Mouse (Mus musculus) midbrain, embryonic 10.5 days (tissue): ENCODE measurements at regions not wholly inside any gene's neighbourhood (a gene's known extent, or its start where the extent isn't known, plus 50 kb on each side); places are given as distances from the start of the nearest gene placed in this dataset.
"Not testable (repeated sequence)": the region's sequence is repeated elsewhere in the genome, so short reads cannot be mapped to it uniquely, and the experiment has no call there.

Source experiments
- DNase-seq: peaks from one replicate; pipeline ENCODE4 v3.0.0-alpha.2; 2017; ENCODE audit warnings: low spot score
- H3K27ac ChIP-seq: fragments of 300-500 bp; sonication (generic); replicated peaks from 2 replicates; pipeline ENCODE4 v1.5.1; 2016; ENCODE audit warnings: mild to moderate bottlenecking
- H3K27me3 ChIP-seq: fragments of 300-500 bp; sonication (generic); 2 replicates; pipeline ENCODE4 v1.6.1; 2016; ENCODE audit warnings: low read depth, mild to moderate bottlenecking; ENCODE audit not compliant: poor library complexity, severe bottlenecking
- H3K36me3 ChIP-seq: fragments of 300-500 bp; sonication (generic); 2 replicates; pipeline ENCODE4 v1.6.1; 2016; ENCODE audit warnings: mild to moderate bottlenecking, moderate library complexity
- H3K4me1 ChIP-seq: fragments of 300-500 bp; sonication (generic); 2 replicates; pipeline ENCODE4 v1.6.1; 2016
- H3K4me3 ChIP-seq: fragments of 300-500 bp; sonication (generic); 2 replicates; pipeline ENCODE4 v1.5.1; 2016; ENCODE audit warnings: mild to moderate bottlenecking, moderate library complexity
- H3K9me3 ChIP-seq: fragments of 300-500 bp; sonication (generic); replicated peaks from 2 replicates; pipeline ENCODE4 v1.6.1; 2016; ENCODE audit warnings: mild to moderate bottlenecking
- WGBS: fragments of 180-500 bp; shearing (Covaris S2); methylation state at CpG from one replicate; pipeline ENCODE4 v1.1.7; 2016; 5-methylcytosine and 5-hydroxymethylcytosine counted together

DNA sequence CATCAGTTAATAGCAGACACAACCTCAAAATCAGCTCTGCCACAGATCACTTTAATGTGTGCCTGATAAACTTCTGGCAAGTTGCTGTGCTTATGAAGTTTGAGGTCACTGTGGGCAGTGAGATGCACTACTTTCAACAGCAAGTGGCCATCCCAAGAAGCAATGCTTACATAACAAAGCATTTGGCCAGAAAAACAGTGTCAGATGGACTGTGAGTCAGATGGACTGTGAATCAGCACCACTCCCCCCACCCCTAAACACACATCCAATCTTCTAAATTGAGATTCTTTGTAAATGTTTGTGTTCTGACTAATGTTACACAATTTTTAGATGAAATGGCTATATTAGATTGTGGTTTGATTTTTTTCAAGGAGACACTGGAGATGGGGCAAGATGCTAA, 550.7 kb downstream of the Nxph1 start:
- Histone ChIP-seq H3K4me1 (no peaks in the 10 kb centered on the region), H3K27me3 (no peaks in the 10 kb centered on the region), H3K36me3 (no peaks in the 10 kb centered on the region), H3K4me3 (no peak overlapping the region), H3K27ac (no peak overlapping the region), H3K9me3 (no peaks in the 10 kb centered on the region)
- DNase-seq = no peak

DNA sequence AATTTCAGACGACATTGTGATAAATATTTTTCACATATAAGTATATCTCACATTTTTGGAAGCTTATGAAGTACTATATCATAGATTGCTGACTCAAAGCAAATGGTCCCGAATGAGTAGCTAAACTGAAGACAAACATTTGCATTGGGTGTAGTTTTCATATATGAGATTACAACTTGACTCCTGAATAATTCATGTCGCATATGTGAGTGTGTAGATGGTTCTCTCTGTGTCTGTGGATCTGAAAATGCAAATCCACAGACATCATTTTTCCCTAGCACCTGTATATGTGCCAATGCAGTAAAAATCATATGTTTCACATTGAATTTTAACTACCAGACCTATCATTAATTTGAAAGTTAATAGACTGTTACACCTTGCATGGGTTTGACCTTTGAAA, 586.2 kb downstream of the Nxph1 start:
- DNase-seq = no peak
- 81% methylated on average over 3 of the region's 3 CpGs for WGBS
- Histone ChIP-seq H3K4me1 (no peaks in the 10 kb centered on the region), H3K27me3 (no peaks in the 10 kb centered on the region), H3K4me3 (no peak overlapping the region), H3K9me3 (no peaks in the 10 kb centered on the region), H3K36me3 (no peaks in the 10 kb centered on the region), H3K27ac (no peak overlapping the region)

DNA sequence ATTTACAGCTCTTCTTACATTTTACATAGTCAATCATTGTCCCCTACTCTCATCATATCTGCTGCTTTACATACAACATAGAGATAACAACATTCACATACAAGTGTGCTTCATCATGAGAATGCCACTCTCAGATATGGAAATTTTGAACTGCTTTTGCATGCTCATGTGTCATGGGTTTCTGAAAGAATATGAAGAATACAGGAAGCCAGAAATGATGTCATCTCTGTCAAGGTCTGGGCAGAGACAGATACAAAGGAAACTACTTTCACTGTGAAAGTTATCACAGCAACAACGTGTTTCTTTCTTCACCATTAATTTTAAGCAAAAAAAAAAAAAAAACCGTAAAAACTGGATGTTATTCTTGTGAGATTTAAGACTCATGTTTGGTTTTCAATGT, 590.5 kb downstream of the Nxph1 start:
- DNase-seq = no peak
- WGBS = 73% methylated on average over 2 of the region's 2 CpGs
- no peak overlapping the region for H3K27ac ChIP-seq
- H3K4me3 ChIP-seq = no peak overlapping the region
- H3K4me1 ChIP-seq = no peaks in the 10 kb centered on the region
- no peaks in the 10 kb centered on the region for H3K36me3 ChIP-seq
- no peaks in the 10 kb centered on the region for H3K9me3 ChIP-seq
- no peaks in the 10 kb centered on the region for H3K27me3 ChIP-seq

DNA sequence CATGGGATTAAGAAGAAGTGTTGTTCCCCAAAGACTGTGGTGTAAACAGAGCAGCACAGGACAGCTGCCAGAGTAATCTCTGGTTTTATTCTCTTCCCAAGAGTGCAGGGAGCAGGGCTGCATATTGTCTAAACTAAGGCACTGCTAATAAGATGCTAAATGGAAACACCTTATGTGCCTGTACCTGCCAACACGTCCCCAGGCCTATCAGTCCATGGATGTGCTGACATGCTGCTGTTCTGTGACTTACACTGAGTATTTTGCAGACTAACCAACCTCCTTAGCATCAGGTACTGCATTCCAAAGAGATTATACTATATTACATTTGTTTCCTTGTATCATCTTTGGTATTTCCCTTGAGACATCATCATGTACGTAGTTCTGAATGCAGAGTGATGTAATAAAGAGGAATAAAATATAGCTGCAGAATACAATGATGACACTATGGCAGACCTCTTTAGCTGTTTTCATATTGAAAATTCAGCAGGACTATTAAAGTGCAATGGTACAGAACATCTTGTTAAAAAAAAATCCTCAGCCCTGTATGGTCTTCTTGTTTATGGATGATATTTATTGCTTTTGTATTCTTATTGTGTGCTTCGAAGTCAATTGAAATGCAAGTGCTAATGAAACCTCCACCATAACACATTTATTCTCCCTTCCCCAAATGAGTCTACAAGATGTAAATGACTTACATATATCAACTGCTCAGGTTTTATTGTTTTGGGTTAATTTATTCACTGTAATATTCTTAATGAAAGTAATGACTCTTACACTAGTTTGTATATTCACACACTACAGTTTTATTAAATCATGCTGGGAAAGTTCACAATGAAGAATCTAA, 602.1 kb downstream of the Nxph1 start:
- Histone ChIP-seq H3K27me3 (no peaks in the 10 kb centered on the region), H3K9me3 (no peaks in the 10 kb centered on the region), H3K4me1 (no peaks in the 10 kb centered on the region), H3K36me3 (no peaks in the 10 kb centered on the region), H3K4me3 (no peak overlapping the region), H3K27ac (no peak overlapping the region)
- DNase-seq = no peak
- WGBS = 79% methylated on average over 3 of the region's 3 CpGs

DNA sequence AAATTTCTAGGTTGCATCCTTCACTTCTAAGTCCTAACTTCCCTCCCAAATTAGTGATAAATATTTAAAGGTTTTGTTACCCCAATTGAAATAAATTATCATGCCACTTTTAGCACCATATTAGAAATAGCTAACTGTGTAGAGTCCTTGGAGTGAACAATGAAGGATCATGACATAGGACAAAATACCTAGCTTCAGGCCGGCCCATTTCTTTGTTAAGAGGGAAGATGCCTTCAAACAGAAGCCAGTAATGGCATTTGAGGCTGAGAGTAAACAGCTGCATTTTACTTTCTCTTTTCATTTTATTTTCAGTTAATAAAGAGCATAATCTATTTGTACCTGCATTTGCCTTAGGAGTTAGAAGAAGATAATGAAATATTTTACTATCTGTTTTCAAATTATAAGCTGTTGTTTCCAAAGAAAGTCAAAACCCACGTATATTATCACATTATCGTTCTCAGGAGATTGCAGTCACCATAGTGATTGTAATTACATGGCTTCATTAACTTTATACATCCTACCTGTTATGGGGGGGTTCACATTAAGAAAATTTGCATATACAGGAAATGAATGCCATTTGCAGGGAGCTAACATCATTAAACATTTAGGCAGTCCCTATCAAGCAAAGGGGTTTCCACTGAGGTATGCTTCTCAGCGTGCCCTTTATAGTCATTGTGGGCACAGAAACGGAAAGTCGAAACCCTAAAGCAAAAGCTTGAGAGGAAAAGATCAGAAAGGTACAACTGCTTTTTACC, 615.2 kb downstream of the Nxph1 start:
- no peak for DNase-seq
- 89% methylated on average over 6 of the region's 6 CpGs for WGBS

DNA sequence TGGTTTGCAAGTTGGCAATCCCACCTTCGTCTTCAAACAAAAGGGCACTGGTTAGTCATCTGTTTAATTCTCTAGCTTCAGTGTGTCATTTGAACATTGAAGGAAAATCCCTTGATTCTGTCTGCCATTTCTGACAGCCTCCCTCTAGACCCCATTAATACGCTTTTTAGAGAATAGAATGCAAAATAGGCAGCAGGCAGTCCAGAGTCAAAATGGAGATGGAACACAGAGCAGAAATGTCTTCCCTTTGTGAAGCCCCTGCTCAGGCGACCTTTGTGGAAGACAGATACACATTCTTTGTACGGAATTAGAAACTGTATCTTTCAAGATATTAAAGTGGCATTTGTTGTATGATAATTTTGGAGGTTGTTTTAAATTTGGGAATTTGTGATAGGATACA, 623.6 kb downstream of the Nxph1 start:
- Histone ChIP-seq H3K27me3 (no peaks in the 10 kb centered on the region), H3K4me1 (peaks cover 6% of the 10 kb centered on the region; the same call in 1 of the 2 replicates), H3K4me3 (no peak overlapping the region), H3K36me3 (no peaks in the 10 kb centered on the region), H3K27ac (no peak overlapping the region), H3K9me3 (no peaks in the 10 kb centered on the region)
- DNase-seq = no peak
- 65% methylated on average over 4 of the region's 4 CpGs for WGBS

More for the DNA sequence above, 615.2 kb downstream of the Nxph1 start:
- Histone ChIP-seq H3K36me3 (no peaks in the 10 kb centered on the region), H3K4me1 (no peaks in the 10 kb centered on the region), H3K4me3 (no peak overlapping the region), H3K9me3 (no peaks in the 10 kb centered on the region), H3K27me3 (no peaks in the 10 kb centered on the region), H3K27ac (no peak overlapping the region)

DNA sequence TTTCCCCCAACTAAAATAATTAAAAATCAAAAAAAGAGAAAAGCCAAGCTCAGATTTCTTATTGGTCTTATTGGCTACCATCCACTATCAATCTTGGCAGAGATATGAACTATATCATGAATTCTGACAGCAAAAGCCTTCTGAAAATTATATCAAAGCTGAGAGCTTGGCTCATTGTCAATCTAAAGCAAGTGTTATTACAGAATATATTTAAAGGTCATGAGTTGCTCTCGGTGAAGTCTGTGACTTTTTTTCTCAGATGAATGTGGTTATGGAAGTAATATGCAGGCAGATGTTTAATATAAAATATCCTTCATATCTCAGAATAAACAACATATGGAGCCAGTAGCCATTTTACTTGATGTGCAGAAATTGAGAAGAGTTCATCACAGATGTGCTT, 645.2 kb downstream of the Nxph1 start:
- H3K27me3 ChIP-seq = no peaks in the 10 kb centered on the region
- no peaks in the 10 kb centered on the region for H3K9me3 ChIP-seq
- H3K36me3 ChIP-seq = no peaks in the 10 kb centered on the region
- H3K4me1 ChIP-seq = no peaks in the 10 kb centered on the region
- DNase-seq = no peak
- H3K27ac ChIP-seq = no peak overlapping the region
- WGBS = 81% methylated on average over 1 of the region's 1 CpGs
- no peak overlapping the region for H3K4me3 ChIP-seq

DNA sequence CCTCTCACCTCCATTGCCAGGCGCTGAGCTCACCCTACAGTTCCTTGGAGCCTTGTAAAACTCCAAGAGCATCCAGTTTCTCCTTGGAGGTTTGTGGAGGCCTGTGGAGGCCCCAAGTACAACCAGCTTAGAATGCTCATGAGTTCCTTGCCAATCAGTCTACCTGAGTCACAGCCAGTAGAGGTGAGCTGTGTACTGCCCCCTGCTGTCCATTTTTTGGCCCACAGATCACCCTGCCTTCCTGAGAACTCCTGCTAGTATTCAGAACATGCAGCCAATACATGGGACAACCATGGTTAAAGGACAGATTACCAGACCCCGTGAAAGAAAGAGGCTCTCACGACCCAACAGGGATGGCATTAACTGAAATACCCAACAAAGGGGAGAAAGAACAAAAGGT, 651.2 kb downstream of the Nxph1 start:
- no peak overlapping the region for H3K27ac ChIP-seq
- H3K9me3 ChIP-seq = no peaks in the 10 kb centered on the region
- DNase-seq = no peak
- no peaks in the 10 kb centered on the region for H3K4me1 ChIP-seq
- no peak overlapping the region for H3K4me3 ChIP-seq
- WGBS = 67% methylated on average over 3 of the region's 3 CpGs
- no peaks in the 10 kb centered on the region for H3K27me3 ChIP-seq
- H3K36me3 ChIP-seq = no peaks in the 10 kb centered on the region

DNA sequence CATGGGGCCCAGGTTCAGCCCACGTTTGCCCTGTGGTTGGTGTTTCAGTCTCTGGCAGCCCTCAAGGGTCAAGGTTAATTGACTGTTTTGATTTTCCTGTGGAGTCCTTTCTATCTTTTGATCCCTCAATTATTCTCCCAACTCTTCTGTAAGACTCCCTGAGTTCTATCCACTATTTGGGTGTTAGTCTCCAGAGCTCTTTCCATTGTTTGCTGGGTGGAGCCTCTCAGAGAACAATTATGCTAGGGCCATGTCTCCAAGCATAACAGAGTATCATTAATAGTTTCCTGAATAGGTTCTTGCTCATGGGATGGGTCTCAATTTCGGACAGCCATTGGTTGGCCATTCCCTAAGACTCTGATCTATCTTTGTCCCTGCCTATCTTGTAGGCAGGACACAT, 685.7 kb downstream of the Nxph1 start:
- no peak overlapping the region for H3K4me3 ChIP-seq
- H3K27me3 ChIP-seq = no peaks in the 10 kb centered on the region
- H3K36me3 ChIP-seq = no peaks in the 10 kb centered on the region
- H3K27ac ChIP-seq = no peak overlapping the region
- WGBS = 67% methylated on average over 2 of the region's 2 CpGs
- H3K4me1 ChIP-seq = no peaks in the 10 kb centered on the region
- no peaks in the 10 kb centered on the region for H3K9me3 ChIP-seq
- DNase-seq = no peak

DNA sequence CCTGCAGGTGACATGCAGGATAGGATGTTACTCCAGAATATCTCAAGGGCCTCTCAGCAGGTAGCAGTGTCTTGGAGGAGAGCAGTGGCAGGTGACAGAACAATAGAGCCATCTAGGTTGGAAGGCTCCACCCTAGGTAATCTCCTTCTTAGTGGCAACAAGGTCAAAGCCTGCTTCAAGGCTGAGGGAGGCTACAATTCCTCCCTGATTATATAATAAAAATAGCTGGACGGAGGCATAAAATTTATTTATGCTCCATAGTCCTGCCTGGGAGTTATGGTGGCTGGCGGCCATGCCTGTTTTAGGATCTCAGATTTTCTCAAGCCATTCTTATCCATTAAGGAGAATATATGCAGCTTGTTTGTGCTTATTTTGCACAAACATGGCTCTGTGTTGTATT, 695.2 kb downstream of the Nxph1 start:
- H3K4me3 ChIP-seq, H3K4me1 ChIP-seq, DNase-seq, H3K36me3 ChIP-seq, H3K27me3 ChIP-seq, H3K9me3 ChIP-seq, H3K27ac ChIP-seq: not testable (repeated sequence)
- WGBS = 92% methylated on average over 2 of the region's 2 CpGs

DNA sequence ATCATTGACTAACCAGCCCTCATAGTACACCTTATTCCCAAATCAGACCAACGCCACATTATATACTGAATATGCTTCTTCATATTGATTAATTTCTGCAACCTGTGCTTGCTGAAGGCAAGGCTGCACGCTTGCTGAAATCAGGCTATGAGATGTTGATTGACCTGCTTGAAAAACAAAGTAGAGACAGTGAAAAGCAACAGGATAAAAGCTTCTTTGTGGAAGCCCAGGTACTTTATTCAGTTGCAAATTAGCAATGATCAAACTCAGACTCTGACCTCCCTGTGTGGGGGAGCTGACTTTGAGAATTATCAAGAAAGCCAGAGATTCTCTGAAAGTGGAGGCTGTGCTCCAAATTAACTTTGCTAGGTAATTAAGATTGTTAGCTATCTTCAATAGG, 695.7 kb downstream of the Nxph1 start:
- 87% methylated on average over 2 of the region's 2 CpGs for WGBS
- H3K4me1 ChIP-seq, H3K9me3 ChIP-seq, DNase-seq, H3K27ac ChIP-seq, H3K27me3 ChIP-seq, H3K36me3 ChIP-seq, H3K4me3 ChIP-seq: not testable (repeated sequence)

DNA sequence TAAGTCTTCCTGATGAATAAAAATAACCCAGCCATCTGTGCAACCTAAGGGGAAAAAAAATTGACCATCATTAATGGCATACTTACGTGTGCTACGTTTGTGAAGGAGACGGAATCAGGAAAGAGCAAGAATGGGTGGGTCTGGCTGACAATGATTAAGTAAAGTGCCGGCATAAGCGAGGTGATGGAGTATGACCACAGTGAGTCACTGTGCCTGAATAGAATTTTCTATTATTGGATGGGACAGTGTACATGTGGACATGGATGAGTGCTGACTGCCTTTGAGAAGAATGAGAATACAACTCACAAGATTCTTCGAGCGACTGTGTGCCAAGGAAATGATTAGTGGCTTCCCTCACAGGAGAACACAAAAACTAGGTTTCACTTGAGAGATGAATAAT, 711.4 kb downstream of the Nxph1 start:
- Histone ChIP-seq H3K36me3 (no peaks in the 10 kb centered on the region), H3K27me3 (no peaks in the 10 kb centered on the region), H3K4me3 (no peak overlapping the region), H3K4me1 (no peaks in the 10 kb centered on the region), H3K9me3 (no peaks in the 10 kb centered on the region), H3K27ac (no peak overlapping the region)
- no peak for DNase-seq
- 95% methylated on average over 7 of the region's 7 CpGs for WGBS

DNA sequence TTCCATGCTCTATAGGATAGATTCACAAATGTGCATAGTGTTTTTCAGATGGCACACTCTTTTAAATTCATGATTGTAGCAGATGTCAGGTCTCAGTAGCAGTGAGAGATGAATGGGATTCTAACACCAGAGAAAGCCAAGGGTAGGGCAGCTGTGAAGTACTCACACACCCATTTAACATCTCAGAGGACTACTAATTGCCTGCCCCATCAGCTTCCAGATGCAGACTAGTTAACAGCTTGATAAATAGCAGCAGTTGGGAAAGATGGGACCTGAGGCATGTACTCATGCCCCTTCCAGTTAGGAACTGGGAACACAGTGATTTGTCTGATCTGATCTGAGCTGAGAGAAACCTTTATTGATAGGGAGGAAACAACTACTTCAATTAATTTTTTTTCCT, 737.0 kb downstream of the Nxph1 start:
- H3K27ac ChIP-seq = no peak overlapping the region
- H3K36me3 ChIP-seq = no peaks in the 10 kb centered on the region
- H3K9me3 ChIP-seq = no peaks in the 10 kb centered on the region
- H3K27me3 ChIP-seq = no peaks in the 10 kb centered on the region
- H3K4me1 ChIP-seq = no peaks in the 10 kb centered on the region
- no peak for DNase-seq
- no peak overlapping the region for H3K4me3 ChIP-seq
